Mouse (Mus musculus): ENCODE data around the gene Ptprf. TPM values are rescaled to one million over a fixed set of nuclear protein-coding genes. Genes with fewer than 3 reads are reported as not detected.

The Ptprf gene
- polyA plus RNA-seq, 1 experiment from 2014 or later, result 68.1 TPM

GRCm38 (mm10) chr4:118290416-118291030, 682 bp downstream of the Ptprf start:
- H3K27me3 ChIP-seq (ENCODE audit: control insufficient read depth, insufficient read depth, low read length), result no peaks in the 10 kb centered on the region
- H3K27ac ChIP-seq (ENCODE audit: low read depth, low read length), result peak overlapping the region; percentile 96
- peak; percentile 55 for ATAC-seq (ENCODE audit: low FRiP score, low TSS enrichment)
- peaks cover 26% of the 10 kb centered on the region for H3K4me1 ChIP-seq (ENCODE audit: control insufficient read depth, insufficient read depth, low read length)
- H3K4me3 ChIP-seq (ENCODE audit: low read length), result peak overlapping the region; percentile 87
- no peaks in the 10 kb centered on the region for H3K9me3 ChIP-seq (ENCODE audit: control insufficient read depth, low read length)
- under 1% methylated on average over 68 of the region's 84 CpGs for WGBS
- peak overlapping the region; percentile 98 for H3K9ac ChIP-seq (ENCODE audit: low read depth, low read length)
- H3K4me2 ChIP-seq (replicated peaks; ENCODE audit: low read depth, low read length), result peak overlapping the region; percentile 64
- H3K36me3 ChIP-seq (ENCODE audit: control insufficient read depth, insufficient read depth, low read length), result no peaks in the 10 kb centered on the region; the same call in 1 of the 2 replicates

DNA sequence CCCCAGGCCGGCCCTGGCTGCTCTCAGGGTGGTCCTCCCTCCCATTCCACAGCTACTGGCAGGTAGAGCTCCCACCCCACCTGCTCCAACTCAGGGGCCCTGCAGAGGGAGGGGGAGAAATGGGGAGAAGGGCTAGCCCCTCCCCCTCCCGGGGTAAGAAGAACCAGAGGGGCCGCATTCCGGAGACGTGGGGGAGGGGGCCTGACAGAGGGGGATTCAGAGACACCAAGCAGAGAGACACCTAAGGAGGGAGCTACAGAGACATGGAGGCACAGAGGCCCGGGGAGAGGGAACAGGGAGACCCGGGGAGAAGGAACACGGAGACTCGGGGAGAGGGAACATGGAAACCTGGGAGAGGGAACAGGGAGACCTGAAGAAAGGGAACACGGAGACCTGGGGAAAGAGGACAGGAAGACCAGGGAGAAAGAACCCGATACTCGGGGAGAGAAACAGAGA, 1.2 kb downstream of the Ptprf start:
- 1% methylated on average over 12 of the region's 12 CpGs for WGBS
- peak; percentile 43; the same call in 1 of the 2 replicates for ATAC-seq (ENCODE audit: low FRiP score, low TSS enrichment)
- peak overlapping the region; percentile 96 for H3K27ac ChIP-seq (ENCODE audit: low read depth, low read length)
- peak overlapping the region; percentile 64 for H3K4me2 ChIP-seq (replicated peaks; ENCODE audit: low read depth, low read length)
- H3K27me3 ChIP-seq (ENCODE audit: control insufficient read depth, insufficient read depth, low read length), result no peaks in the 10 kb centered on the region
- peak overlapping the region; percentile 98 for H3K9ac ChIP-seq (ENCODE audit: low read depth, low read length)
- H3K9me3 ChIP-seq (ENCODE audit: control insufficient read depth, low read length), result no peaks in the 10 kb centered on the region
- peak overlapping the region; percentile 87 for H3K4me3 ChIP-seq (ENCODE audit: low read length)
- peaks cover 26% of the 10 kb centered on the region for H3K4me1 ChIP-seq (ENCODE audit: control insufficient read depth, insufficient read depth, low read length)
- no peaks in the 10 kb centered on the region; the same call in 1 of the 2 replicates for H3K36me3 ChIP-seq (ENCODE audit: control insufficient read depth, insufficient read depth, low read length)

- peaks cover 3% of the 10 kb centered on the region; the same call in 1 of the 2 replicates for H3K36me3 ChIP-seq (ENCODE audit: control insufficient read depth, insufficient read depth, low read length)
- peak overlapping the region; percentile 96; the same call in 1 of the 2 replicates for H3K27ac ChIP-seq (ENCODE audit: low read depth, low read length)
- peak overlapping the region; percentile 98; the same call in 1 of the 2 replicates for H3K9ac ChIP-seq (ENCODE audit: low read depth, low read length)
- peak overlapping the region; percentile 87 for H3K4me3 ChIP-seq (ENCODE audit: low read length)
- no peaks in the 10 kb centered on the region for H3K9me3 ChIP-seq (ENCODE audit: control insufficient read depth, low read length)
- peak overlapping the region; percentile 64 for H3K4me2 ChIP-seq (replicated peaks; ENCODE audit: low read depth, low read length)
- H3K27me3 ChIP-seq (ENCODE audit: control insufficient read depth, insufficient read depth, low read length), result no peaks in the 10 kb centered on the region
- WGBS, result 48% methylated on average over 5 of the region's 5 CpGs
- peaks cover 26% of the 10 kb centered on the region for H3K4me1 ChIP-seq (ENCODE audit: control insufficient read depth, insufficient read depth, low read length)
- 0 out of 2 replicates have a peak, but pooled peaks have one; percentile 0 for ATAC-seq (ENCODE audit: low FRiP score, low TSS enrichment)
Measured at GRCm38 (mm10) chr4:118289266-118289665, 1.9 kb downstream of the Ptprf start.

- H3K4me3 ChIP-seq (ENCODE audit: low read length), result no peak overlapping the region
- 56% methylated on average over 6 of the region's 6 CpGs for WGBS
- ATAC-seq (ENCODE audit: low FRiP score, low TSS enrichment), result no peak
- peaks cover 11% of the 10 kb centered on the region for H3K36me3 ChIP-seq (ENCODE audit: control insufficient read depth, insufficient read depth, low read length)
- H3K27ac ChIP-seq (ENCODE audit: low read depth, low read length), result no peak overlapping the region
- H3K27me3 ChIP-seq (ENCODE audit: control insufficient read depth, insufficient read depth, low read length), result no peaks in the 10 kb centered on the region
- H3K9me3 ChIP-seq (ENCODE audit: control insufficient read depth, low read length), result no peaks in the 10 kb centered on the region
- H3K9ac ChIP-seq (ENCODE audit: low read depth, low read length), result peak overlapping the region; percentile 98; the same call in 1 of the 2 replicates
- peaks cover 26% of the 10 kb centered on the region for H3K4me1 ChIP-seq (ENCODE audit: control insufficient read depth, insufficient read depth, low read length)
- peak overlapping the region; percentile 64; the same call in 1 of the 2 replicates for H3K4me2 ChIP-seq (replicated peaks; ENCODE audit: low read depth, low read length)
Measured at GRCm38 (mm10) chr4:118288531-118288930, 2.7 kb downstream of the Ptprf start.

DNA sequence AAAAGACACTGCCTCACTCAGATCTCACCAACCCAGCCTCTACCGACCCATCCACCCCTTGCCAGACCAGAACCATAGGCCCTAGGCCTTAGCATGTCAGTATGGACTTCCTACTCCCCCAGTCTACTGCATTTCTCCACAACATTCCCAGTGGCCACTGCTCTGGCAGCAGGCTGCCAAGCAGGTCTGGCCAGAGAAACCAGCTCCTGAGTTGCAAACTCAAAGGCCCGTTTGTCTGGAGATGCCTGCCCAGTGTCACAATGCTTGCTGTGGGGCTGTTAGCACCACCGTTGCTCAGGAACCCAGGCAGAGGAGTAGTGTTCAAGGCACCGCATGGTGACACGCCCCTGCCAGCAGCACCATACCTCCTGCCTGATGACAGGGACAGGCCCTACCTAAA, 5.0 kb downstream of the Ptprf start:
- 78% methylated on average over 5 of the region's 5 CpGs for WGBS
- Histone ChIP-seq H3K4me1 (ENCODE audit: control insufficient read depth, insufficient read depth, low read length) (peaks cover 37% of the 10 kb centered on the region), H3K4me2 (replicated peaks; ENCODE audit: low read depth, low read length) (no peak overlapping the region), H3K4me3 (ENCODE audit: low read length) (no peak overlapping the region), H3K27ac (ENCODE audit: low read depth, low read length) (no peak overlapping the region), H3K36me3 (ENCODE audit: control insufficient read depth, insufficient read depth, low read length) (peaks cover 21% of the 10 kb centered on the region), H3K27me3 (ENCODE audit: control insufficient read depth, insufficient read depth, low read length) (no peaks in the 10 kb centered on the region), H3K9me3 (ENCODE audit: control insufficient read depth, low read length) (no peaks in the 10 kb centered on the region), H3K9ac (ENCODE audit: low read depth, low read length) (no peak overlapping the region)
- no peak for ATAC-seq (ENCODE audit: low FRiP score, low TSS enrichment)

DNA sequence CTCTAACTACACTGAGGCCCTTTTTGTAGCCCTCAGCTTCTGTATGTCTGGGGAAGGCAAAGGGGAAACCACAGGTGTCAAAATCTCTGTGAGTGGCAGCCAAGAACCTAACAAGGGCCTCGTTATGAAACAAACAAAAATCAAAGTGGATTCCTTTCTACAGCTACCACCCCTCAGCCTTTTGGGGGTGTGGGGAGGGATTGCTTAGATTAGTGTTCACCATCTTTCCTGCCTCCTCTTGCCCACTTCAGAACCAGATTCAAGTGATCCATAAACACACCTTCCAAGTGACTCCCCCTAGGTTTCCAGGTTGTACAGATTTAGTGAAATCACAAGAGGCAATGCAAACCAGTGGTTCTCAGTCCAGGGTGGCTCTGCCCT, 9.0 kb downstream of the Ptprf start:
- ATAC-seq (ENCODE audit: low FRiP score, low TSS enrichment), result no peak
- Histone ChIP-seq H3K4me1 (ENCODE audit: control insufficient read depth, insufficient read depth, low read length) (peaks cover 41% of the 10 kb centered on the region), H3K36me3 (ENCODE audit: control insufficient read depth, insufficient read depth, low read length) (peaks cover 28% of the 10 kb centered on the region), H3K4me3 (ENCODE audit: low read length) (no peak overlapping the region), H3K9me3 (ENCODE audit: control insufficient read depth, low read length) (no peaks in the 10 kb centered on the region), H3K4me2 (replicated peaks; ENCODE audit: low read depth, low read length) (no peak overlapping the region), H3K27me3 (ENCODE audit: control insufficient read depth, insufficient read depth, low read length) (no peaks in the 10 kb centered on the region), H3K9ac (ENCODE audit: low read depth, low read length) (no peak overlapping the region), H3K27ac (ENCODE audit: low read depth, low read length) (no peak overlapping the region)
- WGBS, result 43% methylated on average over 1 of the region's 1 CpGs

GRCm38 (mm10) chr4:118281444-118282181, 9.6 kb downstream of the Ptprf start:
- Histone ChIP-seq H3K9me3 (ENCODE audit: control insufficient read depth, low read length) (no peaks in the 10 kb centered on the region), H3K36me3 (ENCODE audit: control insufficient read depth, insufficient read depth, low read length) (peaks cover 28% of the 10 kb centered on the region), H3K27ac (ENCODE audit: low read depth, low read length) (no peak overlapping the region; the same call in 1 of the 2 replicates), H3K9ac (ENCODE audit: low read depth, low read length) (no peak overlapping the region), H3K4me1 (ENCODE audit: control insufficient read depth, insufficient read depth, low read length) (peaks cover 43% of the 10 kb centered on the region), H3K4me3 (ENCODE audit: low read length) (no peak overlapping the region), H3K4me2 (replicated peaks; ENCODE audit: low read depth, low read length) (no peak overlapping the region), H3K27me3 (ENCODE audit: control insufficient read depth, insufficient read depth, low read length) (no peaks in the 10 kb centered on the region)
- 49% methylated on average over 13 of the region's 13 CpGs for WGBS
- ATAC-seq (ENCODE audit: low FRiP score, low TSS enrichment), result no peak

GRCm38 (mm10) chr4:118280506-118280905, 10.7 kb downstream of the Ptprf start:
- Histone ChIP-seq H3K4me3 (ENCODE audit: low read length) (no peak overlapping the region), H3K27ac (ENCODE audit: low read depth, low read length) (no peak overlapping the region), H3K4me2 (replicated peaks; ENCODE audit: low read depth, low read length) (no peak overlapping the region), H3K9ac (ENCODE audit: low read depth, low read length) (no peak overlapping the region), H3K27me3 (ENCODE audit: control insufficient read depth, insufficient read depth, low read length) (no peaks in the 10 kb centered on the region), H3K4me1 (ENCODE audit: control insufficient read depth, insufficient read depth, low read length) (peaks cover 54% of the 10 kb centered on the region), H3K36me3 (ENCODE audit: control insufficient read depth, insufficient read depth, low read length) (peaks cover 32% of the 10 kb centered on the region), H3K9me3 (ENCODE audit: control insufficient read depth, low read length) (no peaks in the 10 kb centered on the region)
- ATAC-seq (ENCODE audit: low FRiP score, low TSS enrichment), result no peak
- WGBS, result 70% methylated on average over 7 of the region's 7 CpGs
